Mouse (Mus musculus): Measurements from ENCODE around the gene Ate1.
"Not testable (repeated sequence)": the region's sequence is repeated elsewhere in the genome, so short reads cannot be mapped to it uniquely, and the experiment has no call there.

Gene Ate1

DNA sequence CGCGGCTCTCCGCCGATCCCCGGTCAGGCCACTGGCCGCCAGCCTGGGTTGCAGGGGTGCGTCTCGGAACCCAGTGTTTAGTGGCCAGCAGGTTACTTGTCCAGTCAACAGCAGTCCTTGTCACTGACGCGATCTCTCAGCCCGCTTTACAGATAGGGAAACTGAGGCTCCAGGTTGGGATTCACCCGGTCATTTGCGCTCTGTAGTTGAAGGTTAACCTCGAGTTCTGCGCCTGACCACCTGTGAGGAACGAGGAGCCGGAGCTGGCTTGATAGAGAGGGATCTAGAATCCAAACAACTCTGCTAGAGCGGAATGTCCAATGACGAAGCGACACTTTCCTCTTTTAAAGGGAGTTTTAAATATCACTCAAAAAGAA, at the start of gene Ate1:
Gene Ate1 (minus strand): TSS at position 321 of the 377 bp plus-strand sequence.
- DNase-seq (ENCODE audit: low read depth, low spot score), result no peak

- no peak for DNase-seq (ENCODE audit: low read depth, low spot score)
These were observed 48.7 kb upstream of the Ate1 start for GRCm38 (mm10) chr7:130568783-130569436.

DNA sequence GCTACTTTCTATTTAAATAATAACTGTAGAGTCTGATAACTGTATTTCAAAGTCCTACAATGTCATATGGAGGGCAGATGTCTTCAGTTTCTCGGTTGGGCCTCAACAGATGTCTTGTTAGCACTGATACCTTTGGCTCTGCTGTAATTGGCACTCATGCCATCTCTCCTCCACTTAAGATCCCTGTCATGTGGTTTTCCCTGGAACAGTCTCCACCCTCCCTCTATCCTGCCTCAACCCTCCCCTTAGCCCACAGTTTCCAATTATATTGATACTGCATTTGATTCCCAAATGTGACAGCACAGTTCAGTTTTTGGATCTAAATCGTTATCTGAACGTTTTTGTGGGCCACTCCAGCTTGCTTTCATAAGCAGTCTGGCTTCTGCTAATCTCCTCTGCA, 44.4 kb upstream of the Ate1 start:
- DNase-seq (ENCODE audit: low read depth, low spot score), result no peak

GRCm38 (mm10) chr7:130563880-130564279, 43.7 kb upstream of the Ate1 start:
- DNase-seq (ENCODE audit: low read depth, low spot score), result no peak

DNA sequence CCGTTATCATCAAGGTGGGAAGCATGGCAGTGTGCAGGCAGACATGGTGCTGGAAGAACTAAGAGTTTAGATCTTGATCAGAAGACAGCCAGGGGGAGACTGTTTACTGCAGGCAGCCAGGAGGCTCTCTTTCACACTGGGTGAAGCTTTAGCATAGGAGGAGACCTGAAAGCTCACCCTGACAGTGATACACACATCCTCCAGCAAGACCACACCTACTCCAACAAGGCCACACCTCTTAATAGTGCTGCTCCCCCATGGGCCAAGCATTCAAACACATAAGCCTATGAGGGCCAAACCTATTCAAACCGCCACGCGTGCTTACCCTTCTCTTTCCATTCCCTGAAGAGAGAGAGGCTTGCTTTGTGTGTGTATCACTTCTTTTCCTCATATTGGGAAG, 43.1 kb upstream of the Ate1 start:
- DNase-seq (ENCODE audit: low read depth, low spot score), result no peak

- DNase-seq (ENCODE audit: low read depth, low spot score), result no peak
These were observed 40.8 kb upstream of the Ate1 start for GRCm38 (mm10) chr7:130560933-130561332.

GRCm38 (mm10) chr7:130558592-130558991, 38.4 kb upstream of the Ate1 start:
- no peak for DNase-seq (ENCODE audit: low read depth, low spot score)

DNA sequence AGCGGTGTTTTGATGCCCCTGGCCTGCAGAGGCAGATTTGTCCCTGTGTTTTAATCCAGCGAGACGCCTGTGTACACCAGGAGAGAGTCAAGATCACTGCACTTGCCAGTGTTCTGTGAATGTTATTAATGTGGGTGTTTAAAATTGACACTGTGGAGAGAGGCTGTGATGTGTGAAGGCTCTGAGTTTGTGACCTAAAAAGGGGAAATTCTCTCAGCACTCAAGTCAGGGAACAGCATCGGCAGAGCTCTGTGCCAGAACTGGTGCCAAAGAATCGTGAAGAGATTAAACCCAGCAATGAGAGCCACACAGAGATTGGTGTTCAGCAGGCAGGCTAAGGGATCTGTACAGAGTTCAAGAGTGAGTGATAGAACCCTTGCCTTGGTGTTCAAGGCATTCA, 35.4 kb upstream of the Ate1 start:
- DNase-seq (ENCODE audit: low read depth, low spot score), result no peak

DNA sequence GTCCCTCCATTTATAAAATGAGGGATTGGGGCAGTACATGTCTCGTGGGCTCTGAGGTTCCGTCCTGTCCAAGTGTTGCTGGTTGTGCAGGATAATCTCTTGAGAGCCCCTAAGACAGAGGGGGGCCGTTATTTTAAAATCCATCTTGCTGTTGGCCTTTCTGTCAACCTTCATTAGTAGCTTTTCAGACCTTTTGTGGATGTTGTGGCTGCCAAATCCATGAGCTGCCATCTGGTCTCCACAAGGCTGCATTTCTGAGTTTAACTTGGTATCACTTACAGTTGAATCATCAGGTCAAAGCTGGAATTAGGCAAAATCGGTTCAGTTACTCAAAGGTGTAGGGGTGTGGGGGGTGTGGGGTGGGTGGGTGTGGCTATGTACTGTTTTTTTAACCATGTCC, 33.2 kb upstream of the Ate1 start:
- DNase-seq (ENCODE audit: low read depth, low spot score), result no peak

- no peak for DNase-seq (ENCODE audit: low read depth, low spot score)
These were observed 32.6 kb upstream of the Ate1 start for GRCm38 (mm10) chr7:130552780-130553179.

DNA sequence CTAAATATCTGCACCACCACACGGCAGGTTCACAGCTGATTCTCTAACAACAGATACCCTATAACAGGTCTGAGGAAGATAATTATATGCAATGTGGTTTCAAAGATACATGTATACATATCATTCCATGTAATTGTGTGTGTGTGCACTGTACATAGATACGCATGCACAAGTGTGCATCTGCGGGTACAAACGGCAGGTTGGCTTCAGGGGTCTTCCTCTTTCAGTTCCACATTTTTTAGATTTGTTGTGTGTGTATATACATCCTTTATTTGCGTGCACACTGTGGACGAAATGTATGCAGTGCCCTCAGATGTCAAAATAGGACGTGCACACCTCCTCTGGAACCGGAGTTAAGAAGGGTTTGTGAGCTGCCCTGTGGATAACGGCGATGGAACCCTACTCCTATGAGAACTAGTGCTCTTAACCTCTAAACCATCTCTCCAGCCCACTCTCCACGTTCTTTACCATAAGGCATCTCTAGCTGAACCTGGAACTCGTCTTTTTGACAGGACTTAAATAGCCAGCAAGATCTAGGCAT, 27.5 kb upstream of the Ate1 start:
- DNase-seq (ENCODE audit: low read depth, low spot score), result no peak

DNA sequence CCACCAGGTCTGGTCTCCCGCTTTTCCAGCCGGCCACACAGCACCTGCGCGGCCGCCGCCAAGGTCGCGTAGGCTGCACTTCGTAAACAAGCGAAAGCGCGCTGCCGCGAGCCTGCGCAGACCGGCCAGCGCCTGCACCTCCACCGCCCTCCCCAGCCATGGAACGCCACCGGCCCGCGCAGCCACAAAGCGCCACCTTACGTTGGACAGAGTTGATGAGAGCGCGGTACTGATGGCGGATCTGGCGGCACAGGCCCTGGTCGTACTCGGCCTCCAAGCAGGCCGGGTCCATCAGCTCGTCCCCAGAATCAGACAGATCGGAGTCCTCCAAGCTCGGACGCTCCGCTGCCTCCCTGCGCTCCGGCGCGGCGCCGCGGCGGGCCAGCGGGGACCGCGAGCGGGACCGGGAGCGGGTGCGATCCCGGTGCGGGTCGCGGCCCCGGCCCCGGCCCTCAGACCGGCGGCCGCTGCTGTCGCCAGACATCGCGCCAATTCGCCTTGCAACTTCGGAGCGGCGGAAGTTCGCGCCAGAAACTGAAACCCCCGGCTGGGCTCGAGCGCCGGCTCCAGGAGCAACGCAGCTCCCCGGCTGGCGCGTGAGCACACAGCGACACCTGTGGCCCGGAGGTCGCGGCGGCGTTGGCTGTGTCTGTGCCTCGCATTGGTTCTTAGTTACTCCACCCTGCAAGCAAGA, 26.8 kb upstream of the Ate1 start:
- peak; percentile 91 for DNase-seq (ENCODE audit: low read depth, low spot score)

DNA sequence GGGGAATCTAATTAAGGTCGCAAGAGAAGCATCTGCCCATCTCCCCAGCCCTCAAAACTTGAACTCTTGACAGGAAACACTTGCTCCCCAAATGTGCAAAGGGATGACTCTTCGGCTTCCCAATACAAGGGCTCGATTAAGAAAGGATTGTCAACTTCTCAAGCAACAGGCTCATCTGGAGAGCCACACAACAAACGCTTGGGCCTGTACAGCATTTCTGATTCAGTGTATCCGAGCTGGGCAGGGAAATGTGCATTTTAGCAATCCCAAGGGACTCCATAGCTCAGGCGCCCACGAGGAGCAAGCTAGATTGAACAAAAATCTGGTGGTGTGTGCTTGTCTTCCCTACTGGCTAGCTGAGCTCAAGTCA, 26.2 kb upstream of the Ate1 start:
- no peak for DNase-seq (ENCODE audit: low read depth, low spot score)

DNA sequence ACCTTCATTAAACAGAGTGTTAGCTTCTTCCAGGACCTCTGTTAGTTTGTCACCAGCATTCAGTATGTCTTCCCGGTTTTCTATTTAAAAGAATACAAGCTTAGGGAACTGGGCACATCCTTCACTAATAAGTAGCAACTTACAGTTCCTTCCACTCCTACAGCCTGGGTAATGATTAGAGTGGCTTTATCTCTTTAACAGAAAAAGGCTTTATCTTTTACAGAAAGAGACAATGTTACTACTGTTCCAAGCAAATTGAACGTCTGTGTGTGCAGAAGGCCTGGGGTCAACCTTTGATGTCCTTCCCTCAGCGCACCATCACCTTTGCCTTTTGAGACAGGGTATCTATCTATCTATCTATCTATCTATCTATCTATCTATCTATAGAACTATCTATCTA, 25.7 kb upstream of the Ate1 start:
- DNase-seq (ENCODE audit: low read depth, low spot score), result no peak

GRCm38 (mm10) chr7:130545401-130545800, 25.2 kb upstream of the Ate1 start:
- no peak for DNase-seq (ENCODE audit: low read depth, low spot score)

GRCm38 (mm10) chr7:130543181-130543580, 23.0 kb upstream of the Ate1 start:
- DNase-seq (ENCODE audit: low read depth, low spot score), result no peak

GRCm38 (mm10) chr7:130540176-130540575, 20.0 kb upstream of the Ate1 start:
- DNase-seq (ENCODE audit: low read depth, low spot score), result no peak

DNA sequence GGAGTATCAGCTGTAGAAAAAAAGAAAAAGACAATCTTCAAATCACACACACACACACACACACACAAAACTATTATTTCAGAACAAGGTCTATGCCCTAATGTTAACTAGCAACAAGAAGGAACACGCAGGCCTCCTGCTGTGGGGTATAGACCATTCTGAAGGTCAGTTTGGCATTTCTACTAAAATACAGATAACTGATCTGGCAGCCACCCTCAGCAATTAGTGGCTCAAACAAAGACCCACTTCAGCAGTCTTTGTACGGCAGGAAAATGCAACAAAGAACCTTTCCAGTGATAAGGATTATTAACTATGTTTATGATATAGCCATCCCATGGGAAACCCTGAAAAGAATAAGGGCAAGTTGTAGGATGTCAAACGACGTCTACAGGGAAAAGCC, 16.9 kb upstream of the Ate1 start:
- no peak for DNase-seq (ENCODE audit: low read depth, low spot score)

GRCm38 (mm10) chr7:130535174-130535573, 15.0 kb upstream of the Ate1 start:
- DNase-seq (ENCODE audit: low read depth, low spot score), result no peak

GRCm38 (mm10) chr7:130533316-130534260, 13.4 kb upstream of the Ate1 start:
- DNase-seq (ENCODE audit: low read depth, low spot score), result peak; percentile 87

GRCm38 (mm10) chr7:130531138-130531537, 11.0 kb upstream of the Ate1 start:
- not testable (repeated sequence) for DNase-seq (ENCODE audit: low read depth, low spot score)

DNA sequence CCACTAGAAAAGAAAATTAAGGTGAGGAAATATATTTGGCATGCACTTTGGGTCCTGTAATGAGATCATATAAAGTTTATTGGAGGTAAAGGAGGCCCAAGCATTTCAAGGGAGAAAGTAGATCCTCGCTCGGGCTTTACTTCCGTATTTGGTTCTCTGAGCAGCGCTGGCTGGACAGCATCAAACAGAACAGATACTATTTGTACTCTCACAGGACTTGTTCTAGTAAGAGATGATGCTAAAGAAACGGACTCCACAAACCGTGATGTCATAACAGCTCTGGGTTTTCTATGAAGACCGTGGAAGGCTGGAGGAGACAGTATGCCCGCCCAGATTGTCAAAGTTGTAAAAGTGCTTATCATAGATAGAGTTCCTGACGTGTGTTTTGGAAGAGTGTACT, 7.1 kb upstream of the Ate1 start:
- DNase-seq (ENCODE audit: low read depth, low spot score), result no peak

Measured in mesoderm, embryonic 11.5 days (tissue).